Mouse (Mus musculus) ES-E14 (cell line): Measurements from ENCODE around the gene Ap3b1. TPM values are rescaled to one million over a fixed set of nuclear protein-coding genes. Genes with fewer than 3 reads are reported as not detected.

Experiments used
- DNase-seq: peaks from one replicate; pipeline ENCODE4 v3.0.0-alpha.2; 2013; ENCODE audit warnings: low read depth, low spot score
- H3K27ac ChIP-seq: 2 replicates; pipeline ENCODE4 v1.5.1; 2012; ENCODE audit warnings: low read depth, mild to moderate bottlenecking, low read length, moderate library complexity, mixed read lengths; ENCODE audit not compliant: poor library complexity, insufficient read depth, severe bottlenecking
- H3K36me3 ChIP-seq: 2 replicates; pipeline ENCODE4 v1.6.1; 2012; ENCODE audit warnings: mild to moderate bottlenecking, low read length, moderate library complexity, mixed read lengths; ENCODE audit not compliant: control insufficient read depth, poor library complexity, insufficient read depth, severe bottlenecking
- H3K4me1 ChIP-seq, 2 experiments: fragments of 150-350 bp in 1 of 2; sonication (generic) in 1 of 2; 2 replicates each; pipeline ENCODE4 v1.6.1; 2012; ENCODE audit warnings: low read length in 2 of 2, mild to moderate bottlenecking in 1 of 2, mixed read lengths in 1 of 2; ENCODE audit not compliant: control insufficient read depth in 2 of 2, insufficient read depth in 2 of 2, poor library complexity in 1 of 2
- H3K4me3 ChIP-seq, 2 experiments: fragments of 150-350 bp in 1 of 2; sonication (generic) in 1 of 2; 2 replicates each; pipeline ENCODE4 v1.5.1; 2012; ENCODE audit warnings: low read length in 2 of 2, low read depth in 1 of 2, mild to moderate bottlenecking in 1 of 2, mixed read lengths in 1 of 2; ENCODE audit not compliant: insufficient read depth in 1 of 2, poor library complexity in 1 of 2, severe bottlenecking in 1 of 2
- H3K9ac ChIP-seq: 2 replicates; pipeline ENCODE4 v1.6.1; 2012; ENCODE audit warnings: low read depth, mild to moderate bottlenecking, low read length, mixed read lengths; ENCODE audit not compliant: poor library complexity, insufficient read depth, severe bottlenecking
- H3K9me3 ChIP-seq: fragments of 150-350 bp; sonication (generic); 2 replicates; pipeline ENCODE4 v1.6.1; 2012; ENCODE audit warnings: low read depth, mild to moderate bottlenecking, low read length; ENCODE audit not compliant: control insufficient read depth, insufficient read depth
- CHD2 ChIP-seq: IDR thresholded peaks from 2 replicates; pipeline ENCODE4 v1.6.1; 2014; ENCODE audit warnings: mild to moderate bottlenecking, low read depth, low read length, inconsistent platforms
- HCFC1 ChIP-seq: IDR thresholded peaks from 2 replicates; pipeline ENCODE4 v1.6.1; 2012; ENCODE audit warnings: low read length, inconsistent platforms, borderline replicate concordance; ENCODE audit not compliant: insufficient read depth
- MAFK ChIP-seq: IDR thresholded peaks from 2 replicates; pipeline ENCODE4 v1.6.1; 2014; ENCODE audit warnings: mild to moderate bottlenecking, low read depth, low read length, inconsistent platforms; ENCODE audit not compliant: insufficient read depth
- ZC3H11A ChIP-seq: IDR thresholded peaks from 2 replicates; pipeline ENCODE4 v1.6.1; 2012; ENCODE audit warnings: low read depth, mild to moderate bottlenecking, inconsistent platforms, low read length, borderline replicate concordance
- ZNF384 ChIP-seq: IDR thresholded peaks from 2 replicates; pipeline ENCODE4 v1.6.1; 2012; ENCODE audit warnings: low read depth, low read length, inconsistent platforms
- in situ Hi-C, 2 experiments: fragments of 600-800 bp; cut with MboI; formaldehyde crosslinking; loops; one replicate each; pipeline ENCODE4 v1.15.1; 2025; ENCODE audit warnings: low sequenced_read_pairs in 2 of 2, inconsistent platforms in 1 of 2; ENCODE audit not compliant: unreplicated experiment in 2 of 2
- total RNA-seq: library from RNA; depleted of rRNA; stranded (reverse); fragments of 300-350 nt; gene quantifications from 2 replicates; pipeline ENCODE4 v1.2.3, GENCODE M21; 2012

The Ap3b1 gene
- total RNA-seq, 1 experiment = 33.2 TPM

DNA sequence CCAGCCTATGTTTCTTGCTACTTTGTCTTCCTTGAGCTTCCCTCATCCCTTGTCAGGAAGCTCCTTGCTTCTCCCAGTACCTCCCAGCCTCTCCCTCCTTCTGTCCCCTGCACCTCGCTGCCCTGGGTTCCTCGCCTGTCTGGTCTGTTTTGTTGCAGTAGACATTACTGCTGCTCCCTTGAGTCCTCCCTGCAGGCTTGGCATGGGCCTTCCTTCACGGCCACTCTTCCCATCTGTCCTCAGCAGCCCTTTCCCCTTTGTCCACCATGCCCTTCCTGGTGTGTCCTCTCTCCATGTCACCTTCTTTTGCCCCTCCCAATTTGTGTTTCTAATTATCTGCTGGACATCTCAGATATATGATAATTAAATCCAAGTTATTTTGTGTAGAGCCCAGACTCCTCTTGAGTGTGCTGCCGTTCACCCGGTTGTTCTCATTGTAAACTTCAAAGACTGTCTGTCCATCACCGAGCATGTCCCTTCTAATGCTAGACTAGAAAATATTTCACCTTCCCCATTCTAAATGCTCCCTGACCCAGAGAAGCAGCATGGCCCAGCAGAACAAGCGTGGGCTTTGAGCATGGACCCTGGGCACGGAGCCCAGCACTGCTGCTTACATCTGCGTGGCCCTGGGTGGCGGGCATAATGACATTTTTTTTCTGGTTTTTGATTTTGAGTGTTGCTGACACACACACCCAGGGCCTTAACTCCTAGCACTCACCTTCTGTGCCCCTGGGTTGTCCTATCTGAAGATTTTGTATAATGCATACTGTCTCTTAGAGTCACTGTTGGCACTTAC is 181.3 kb downstream of the Ap3b1 start:
- no peaks in the 10 kb centered on the region for H3K4me1 ChIP-seq
- in situ Hi-C loops = no loop called here
- no peak overlapping the region for H3K27ac ChIP-seq
- H3K9me3 ChIP-seq = no peaks in the 10 kb centered on the region
- TF ChIP-seq CHD2 = no peak
- TF ChIP-seq ZC3H11A = no peak
- no peak for TF ChIP-seq MAFK
- no peak for TF ChIP-seq ZNF384
- no peak for TF ChIP-seq HCFC1
- DNase-seq = no peak
- H3K4me3 ChIP-seq = no peak overlapping the region
- peaks cover 2% of the 10 kb centered on the region; the same call in 1 of the 2 replicates for H3K36me3 ChIP-seq
- no peak overlapping the region for H3K9ac ChIP-seq

- TF ChIP-seq HCFC1 (no peak), MAFK (no peak), ZC3H11A (no peak), CHD2 (no peak), ZNF384 (no peak)
- no peak overlapping the region for H3K9ac ChIP-seq
- in situ Hi-C loops = no loop called here
Measured at GRCm38 (mm10) chr13:94542061-94542460, 183.3 kb downstream of the Ap3b1 start.

DNA sequence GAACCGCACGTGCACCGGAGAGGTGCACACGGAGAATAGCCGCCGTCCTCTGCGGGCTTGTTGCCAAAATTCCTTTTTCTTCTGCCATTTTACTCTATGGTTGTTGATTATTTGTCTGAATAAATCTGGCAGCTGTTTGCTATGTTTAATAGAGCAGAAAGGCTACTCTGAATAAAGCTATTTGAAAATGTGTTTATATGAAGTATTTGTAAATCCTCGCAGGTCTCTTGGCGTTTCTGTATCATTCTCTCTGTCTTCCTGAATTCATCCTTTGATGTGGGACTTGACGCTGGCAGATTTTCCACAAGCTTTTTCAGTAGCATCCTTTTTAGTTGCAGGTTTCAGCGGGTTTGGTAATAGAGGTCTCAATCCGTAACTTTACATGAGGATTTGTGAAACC is 185.5 kb downstream of the Ap3b1 start:
- Histone ChIP-seq H3K9me3 (no peaks in the 10 kb centered on the region), H3K27ac (no peak overlapping the region), H3K4me1 (no peaks in the 10 kb centered on the region), H3K36me3 (peaks cover 7% of the 10 kb centered on the region; the same call in 1 of the 2 replicates), H3K9ac (no peak overlapping the region), H3K4me3 (no peak overlapping the region)
- TF ChIP-seq CHD2 (no peak), ZC3H11A (no peak)
- DNase-seq = no peak
- in situ Hi-C loops = no loop called here

More at GRCm38 (mm10) chr13:94542061-94542460, 183.3 kb downstream of the Ap3b1 start:
- H3K36me3 ChIP-seq = peaks cover 2% of the 10 kb centered on the region; the same call in 1 of the 2 replicates
- H3K4me1 ChIP-seq = no peaks in the 10 kb centered on the region
- H3K4me3 ChIP-seq = no peak overlapping the region
- DNase-seq = no peak
- H3K9me3 ChIP-seq = no peaks in the 10 kb centered on the region
- no peak overlapping the region for H3K27ac ChIP-seq

DNA sequence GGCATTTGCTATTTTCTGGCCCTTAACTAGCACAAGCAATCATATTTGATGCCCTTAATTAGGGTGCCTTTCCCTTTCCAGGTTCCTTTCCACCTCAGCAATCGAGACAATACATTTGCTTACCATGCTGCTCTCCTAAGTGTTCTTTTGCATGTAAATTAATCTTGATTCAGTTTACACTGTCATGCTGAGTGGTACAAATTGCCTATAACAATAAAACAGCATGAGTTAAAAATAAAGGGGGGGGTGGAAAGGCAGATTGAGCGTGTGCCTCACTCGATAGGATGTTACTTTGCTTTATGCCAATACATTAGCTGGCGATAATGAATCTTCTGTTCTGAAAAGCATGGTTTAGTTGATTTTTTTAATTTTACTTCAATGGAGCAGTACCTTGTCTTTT is 187.0 kb downstream of the Ap3b1 start:
- no peak for DNase-seq
- H3K9ac ChIP-seq = no peak overlapping the region
- in situ Hi-C loops = no loop called here
- TF ChIP-seq ZC3H11A = no peak
- peak; percentile 70; the same call in 1 of the 2 replicates for TF ChIP-seq MAFK
- H3K9me3 ChIP-seq = no peaks in the 10 kb centered on the region
- H3K4me3 ChIP-seq = no peak overlapping the region
- no peaks in the 10 kb centered on the region for H3K4me1 ChIP-seq
- peaks cover 5% of the 10 kb centered on the region; the same call in 1 of the 2 replicates for H3K36me3 ChIP-seq
- H3K27ac ChIP-seq = no peak overlapping the region

- DNase-seq = no peak
- TF ChIP-seq ZNF384 (no peak), HCFC1 (no peak)
- Histone ChIP-seq H3K4me3 (no peak overlapping the region), H3K4me1 (no peaks in the 10 kb centered on the region), H3K36me3 (peaks cover 5% of the 10 kb centered on the region; the same call in 1 of the 2 replicates), H3K27ac (no peak overlapping the region), H3K9ac (no peak overlapping the region), H3K9me3 (no peaks in the 10 kb centered on the region)
- in situ Hi-C loops = no loop called here
Measured at GRCm38 (mm10) chr13:94546246-94546645, 187.5 kb downstream of the Ap3b1 start.
